Mouse (Mus musculus): Measurements from ENCODE around the gene Rps12.
"Not testable (repeated sequence)": the region's sequence is repeated elsewhere in the genome, so short reads cannot be mapped to it uniquely, and the experiment has no call there.

The Rps12 gene

DNA sequence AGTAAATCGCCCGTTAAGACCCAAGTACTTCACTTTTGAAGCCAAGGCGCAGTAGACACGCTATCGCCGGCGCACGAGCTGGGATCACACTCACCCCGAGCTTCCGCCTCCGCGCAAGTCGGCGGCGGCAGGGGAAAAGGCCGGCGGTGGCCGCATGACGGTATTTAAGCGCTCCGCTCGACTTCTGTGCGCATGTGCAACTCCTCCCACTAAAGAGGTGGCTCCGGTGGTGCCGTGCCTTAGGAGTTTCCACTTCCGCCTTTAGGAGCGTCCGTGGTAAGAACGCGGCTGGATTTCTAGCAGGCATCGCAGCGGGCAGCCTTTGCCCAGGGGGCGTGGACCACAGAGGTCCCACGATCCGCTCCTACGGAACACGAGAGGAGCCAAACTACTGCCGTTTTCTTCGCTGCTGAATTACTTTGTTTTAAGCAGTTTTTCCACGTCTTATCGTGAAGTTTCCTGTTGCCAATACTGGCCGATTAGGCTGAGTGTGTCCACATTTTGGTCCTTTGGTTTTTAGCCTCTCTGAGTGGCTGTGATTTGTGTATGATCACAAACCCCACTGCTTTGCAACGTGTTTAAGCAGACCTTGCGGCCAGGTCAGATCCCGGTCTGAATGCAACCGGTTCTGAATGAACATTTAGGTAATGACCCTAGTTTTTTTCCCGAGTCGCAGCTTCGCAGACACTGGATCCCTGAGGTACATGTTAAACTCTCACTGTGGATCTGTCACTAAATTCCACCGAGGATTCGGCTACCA lies at the start of gene Rps12:
Rps12 (minus strand) TSS at position 214 of the 760 bp plus-strand sequence.
- peak; percentile 99 for DNase-seq (ENCODE audit: low spot score)

DNA sequence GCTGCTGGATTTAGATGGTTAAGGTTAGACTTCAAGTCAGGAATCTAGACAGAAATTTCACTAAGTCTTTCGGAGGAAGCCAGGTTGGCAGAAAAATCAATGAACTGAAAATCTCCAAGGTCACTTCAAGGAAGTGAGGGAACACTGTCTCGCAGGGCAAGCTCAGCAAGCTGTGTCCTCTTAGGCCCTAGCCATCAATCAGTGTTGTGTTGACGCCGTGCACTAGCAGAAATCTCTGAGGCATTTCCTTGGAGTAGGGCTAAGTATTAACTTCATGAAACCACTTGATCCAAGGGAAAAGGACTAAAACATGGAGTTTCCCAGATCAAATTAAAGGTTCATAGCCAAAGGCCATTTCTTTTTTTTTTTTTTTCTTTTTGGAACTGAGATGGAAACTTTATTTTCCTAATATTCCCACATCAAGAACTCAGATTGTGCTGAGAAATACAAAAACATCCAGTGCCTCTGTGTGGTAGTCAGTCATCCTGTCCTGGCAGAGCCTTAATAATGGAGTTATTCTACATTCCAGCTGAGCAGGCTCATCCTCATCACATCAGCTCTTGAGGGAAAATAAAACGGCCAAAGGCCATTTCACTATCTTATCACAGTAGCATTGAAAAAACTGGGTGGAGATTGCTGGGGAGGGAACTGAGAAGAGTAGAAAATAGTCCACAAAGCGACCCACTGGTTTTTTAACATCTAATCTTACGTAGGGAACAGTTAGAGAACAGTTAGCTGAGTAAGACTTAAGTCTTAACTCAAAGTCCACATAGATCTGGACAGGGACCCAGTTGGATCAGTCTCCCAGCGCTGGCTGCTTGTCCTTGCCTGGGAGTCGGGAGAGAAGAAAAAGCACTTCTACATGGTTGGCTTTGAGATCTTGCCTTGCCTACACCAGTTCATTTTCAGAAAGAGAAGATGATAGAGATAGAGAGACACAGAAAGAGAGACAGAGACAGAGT lies 49.2 kb upstream of the Rps12 start:
- DNase-seq (ENCODE audit: low spot score), result no peak

DNA sequence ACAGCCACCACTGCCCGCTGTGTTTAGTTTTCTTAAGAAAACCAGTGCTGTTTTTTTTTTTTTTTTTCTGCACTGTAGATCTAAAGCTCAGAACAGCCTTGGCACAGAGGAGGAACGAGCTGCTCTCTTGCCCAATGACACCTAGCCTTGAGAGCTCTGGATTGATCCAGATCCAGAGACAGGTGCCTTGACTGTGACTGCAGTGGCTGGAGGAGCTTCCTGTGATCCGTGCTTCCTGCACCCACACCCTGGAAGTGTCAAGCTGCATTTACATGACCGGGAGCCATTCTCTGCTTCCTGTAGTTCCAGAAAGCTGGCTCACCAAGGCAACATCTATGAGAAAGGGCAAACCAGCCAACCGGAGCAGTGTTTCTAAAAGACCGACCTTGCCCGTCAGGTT lies 39.4 kb upstream of the Rps12 start:
- DNase-seq (ENCODE audit: low spot score), result no peak

DNA sequence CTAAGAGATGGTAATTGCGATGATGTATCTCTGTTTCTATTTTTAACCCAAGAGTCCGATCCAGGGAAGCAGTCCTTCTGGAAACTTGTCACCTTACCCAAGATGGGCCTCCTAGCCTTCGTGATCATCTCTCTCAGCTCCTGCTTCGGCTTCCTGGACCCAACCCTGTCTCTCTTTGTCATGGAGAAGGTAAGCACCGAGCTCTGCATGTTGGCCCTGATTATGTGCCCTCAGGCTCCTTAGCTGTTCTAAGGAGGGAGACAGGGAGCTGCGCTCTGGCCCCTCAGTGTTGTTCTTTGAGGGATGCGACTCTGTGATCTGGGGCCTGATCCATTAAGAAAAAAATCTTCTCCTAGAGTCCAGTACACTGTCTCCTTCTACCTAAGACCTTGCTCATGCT lies 29.2 kb upstream of the Rps12 start:
- DNase-seq (ENCODE audit: low spot score), result no peak

GRCm38 (mm10) chr10:23815168-23815567 lies 28.1 kb upstream of the Rps12 start:
- peak; percentile 50 for DNase-seq (ENCODE audit: low spot score)

DNA sequence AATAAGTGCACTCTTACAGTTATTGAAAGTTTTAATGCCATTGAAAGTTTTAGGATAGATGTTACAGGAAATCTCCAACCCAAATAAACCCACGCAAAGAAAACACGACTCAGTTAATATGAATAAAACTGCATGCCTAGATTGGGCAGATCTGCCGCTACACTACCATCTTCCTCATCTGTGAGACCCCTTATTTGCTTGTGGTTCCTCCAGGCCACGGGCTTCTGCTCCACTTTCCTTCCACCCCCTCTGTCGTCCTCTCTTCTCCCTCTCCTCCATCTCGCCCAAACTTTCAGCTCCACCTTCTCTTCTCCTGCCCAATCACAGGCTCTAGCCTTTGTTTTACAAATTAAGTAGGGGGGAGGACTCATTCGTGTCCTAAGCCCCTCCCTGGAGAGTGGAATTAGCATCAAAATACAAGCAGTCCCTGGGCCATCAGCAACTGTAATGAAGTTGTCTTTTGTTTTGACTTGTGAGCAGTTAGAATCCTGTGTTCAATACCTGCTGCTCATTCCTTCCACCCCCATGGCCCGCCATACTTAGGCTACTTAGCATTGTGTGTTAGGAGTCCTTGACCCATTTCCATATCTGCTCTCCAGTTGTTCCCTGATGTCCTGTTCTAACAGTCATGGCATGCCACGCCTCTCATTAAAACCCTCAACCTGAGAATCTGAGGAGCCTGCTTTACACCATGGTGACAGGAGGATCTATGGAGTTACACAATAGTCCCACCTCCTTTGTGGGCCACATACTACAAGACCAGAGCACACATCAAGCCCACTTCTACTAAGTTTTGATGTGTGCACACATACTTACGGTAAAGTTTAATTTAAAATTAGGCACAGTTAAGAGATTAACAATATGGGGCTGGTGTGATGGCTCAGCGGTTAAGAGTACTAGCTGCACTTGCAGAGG lies 26.0 kb upstream of the Rps12 start:
- DNase-seq (ENCODE audit: low spot score), result no peak

GRCm38 (mm10) chr10:23812438-23812759 lies 25.3 kb upstream of the Rps12 start:
- no peak for DNase-seq (ENCODE audit: low spot score)

GRCm38 (mm10) chr10:23811635-23812437 lies 24.8 kb upstream of the Rps12 start:
- DNase-seq (ENCODE audit: low spot score), result peak; percentile 43

DNA sequence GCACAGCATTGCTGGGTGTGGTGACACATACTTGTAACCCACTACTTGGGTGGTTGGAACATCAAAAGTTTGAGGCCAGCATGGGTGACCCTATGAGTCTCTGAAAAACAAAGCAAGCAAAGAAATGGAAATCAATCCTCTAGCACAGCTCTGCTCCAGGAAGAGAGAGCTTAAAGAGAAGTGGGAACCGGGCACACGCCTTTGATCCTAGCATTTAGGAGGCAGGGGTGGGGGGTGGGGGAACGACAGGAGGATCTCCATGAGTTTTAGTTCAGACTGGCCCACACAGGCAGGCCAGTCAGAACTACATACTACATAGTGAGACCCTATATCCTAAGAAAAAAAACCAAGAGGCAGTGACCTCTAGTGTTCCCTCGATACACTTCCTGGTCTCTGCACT lies 19.1 kb upstream of the Rps12 start:
- no peak for DNase-seq (ENCODE audit: low spot score)

GRCm38 (mm10) chr10:23804665-23805064 lies 17.6 kb upstream of the Rps12 start:
- DNase-seq (ENCODE audit: low spot score), result no peak

- no peak for DNase-seq (ENCODE audit: low spot score)
Observed at GRCm38 (mm10) chr10:23802911-23803310, 15.8 kb upstream of the Rps12 start.

- DNase-seq (ENCODE audit: low spot score), result no peak
Observed at GRCm38 (mm10) chr10:23799933-23800332, 12.9 kb upstream of the Rps12 start.

DNA sequence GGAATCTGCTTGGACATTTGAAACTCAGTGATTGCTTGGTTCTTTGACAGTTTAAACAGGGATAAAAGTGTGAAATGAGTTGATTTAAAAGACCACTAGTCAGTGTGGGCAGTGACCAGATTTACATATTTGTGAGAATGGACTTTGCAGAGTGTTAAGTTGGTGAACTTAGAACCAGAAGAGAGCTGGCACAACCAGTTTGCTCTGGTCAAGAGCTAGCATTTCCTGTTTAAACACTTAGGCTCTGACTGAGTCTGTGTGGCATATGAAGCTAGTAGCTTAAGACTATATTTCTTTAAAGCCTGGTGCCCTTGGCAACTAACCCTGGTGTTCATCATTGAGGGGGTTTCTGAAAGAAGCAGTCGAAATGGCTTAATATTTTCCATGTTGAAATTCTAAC lies 11.1 kb upstream of the Rps12 start:
- DNase-seq (ENCODE audit: low spot score), result no peak

GRCm38 (mm10) chr10:23797606-23798005 lies 10.5 kb upstream of the Rps12 start:
- DNase-seq (ENCODE audit: low spot score), result no peak

DNA sequence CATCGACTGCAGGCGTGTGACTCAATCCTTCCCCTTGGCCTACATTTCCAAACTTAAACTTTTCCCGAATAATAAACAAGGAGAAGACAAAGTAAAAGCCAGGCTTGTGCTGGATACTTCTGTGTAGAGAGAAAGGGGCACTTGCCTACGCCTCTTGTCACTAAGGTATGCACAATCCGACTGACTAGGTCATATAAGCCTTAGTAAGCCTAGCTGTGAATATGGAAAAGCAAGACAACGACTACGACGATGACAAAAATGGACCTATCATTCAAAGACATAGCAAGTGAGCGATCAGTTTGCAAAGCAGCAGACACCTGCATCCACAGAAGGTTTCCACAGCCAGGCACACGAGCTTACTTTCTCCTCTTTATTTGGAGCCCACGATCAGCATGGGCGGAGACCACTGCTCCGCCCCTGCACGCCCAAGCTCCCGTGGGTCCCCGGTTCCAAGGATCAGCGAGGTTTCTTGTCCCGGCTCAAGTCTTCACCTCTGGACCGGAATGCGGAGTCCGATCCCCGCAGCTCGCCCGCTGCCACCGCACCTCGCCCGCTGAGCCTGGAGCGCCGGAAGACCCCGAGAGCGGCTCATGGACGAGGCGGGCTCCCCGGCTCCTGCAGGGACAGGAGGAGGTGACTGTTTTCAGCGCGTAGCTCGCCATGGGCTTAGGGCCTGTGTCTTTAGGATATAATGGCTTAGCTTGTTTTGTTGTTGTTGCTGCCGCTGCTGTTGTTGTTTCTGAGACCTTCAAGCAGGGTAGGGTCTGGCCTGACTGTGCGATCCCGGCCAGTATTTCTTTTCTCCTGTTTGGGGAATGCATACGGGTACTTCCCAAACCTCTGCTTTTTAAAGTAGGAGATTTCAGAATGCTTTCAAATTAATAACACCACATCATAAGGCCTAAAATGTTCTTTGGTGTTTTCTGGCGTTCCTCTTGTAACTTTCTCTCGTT lies 9.8 kb upstream of the Rps12 start, which contains the start of gene Slc18b1:
Slc18b1 (plus strand) TSS at position 436 of the 953 bp plus-strand sequence.
- DNase-seq (ENCODE audit: low spot score), result peak; percentile 8

DNA sequence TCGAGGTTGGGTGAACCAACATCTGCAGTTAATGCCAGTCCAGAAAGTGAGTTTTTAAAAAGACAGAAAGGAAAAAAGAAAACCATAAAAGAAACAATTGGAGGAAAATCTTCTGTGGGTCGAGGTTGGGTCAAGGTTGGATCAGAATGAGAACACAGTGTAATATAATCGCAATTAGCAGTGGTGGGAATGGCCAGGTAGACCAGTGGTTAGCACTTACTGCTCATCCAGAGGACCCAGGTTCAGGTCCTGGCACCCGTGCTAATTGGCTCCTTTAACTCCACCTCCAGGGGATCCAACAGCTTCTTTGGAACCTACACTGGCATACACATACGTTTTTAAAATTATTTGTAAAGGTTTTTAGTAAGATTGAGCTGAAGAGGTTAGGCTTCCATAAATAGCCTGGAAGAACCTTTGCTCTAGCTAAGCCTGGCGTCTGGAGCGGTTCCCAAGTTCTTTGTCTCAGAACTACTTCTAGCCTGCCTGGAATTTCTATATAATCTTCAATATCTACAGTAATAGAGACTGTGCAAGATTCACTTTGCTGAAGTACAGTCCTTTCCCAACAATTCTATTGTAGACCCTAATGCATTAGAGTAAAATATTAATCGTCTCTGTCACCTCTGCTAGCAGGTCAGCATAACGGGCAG lies 8.9 kb upstream of the Rps12 start:
- no peak for DNase-seq (ENCODE audit: low spot score)

DNA sequence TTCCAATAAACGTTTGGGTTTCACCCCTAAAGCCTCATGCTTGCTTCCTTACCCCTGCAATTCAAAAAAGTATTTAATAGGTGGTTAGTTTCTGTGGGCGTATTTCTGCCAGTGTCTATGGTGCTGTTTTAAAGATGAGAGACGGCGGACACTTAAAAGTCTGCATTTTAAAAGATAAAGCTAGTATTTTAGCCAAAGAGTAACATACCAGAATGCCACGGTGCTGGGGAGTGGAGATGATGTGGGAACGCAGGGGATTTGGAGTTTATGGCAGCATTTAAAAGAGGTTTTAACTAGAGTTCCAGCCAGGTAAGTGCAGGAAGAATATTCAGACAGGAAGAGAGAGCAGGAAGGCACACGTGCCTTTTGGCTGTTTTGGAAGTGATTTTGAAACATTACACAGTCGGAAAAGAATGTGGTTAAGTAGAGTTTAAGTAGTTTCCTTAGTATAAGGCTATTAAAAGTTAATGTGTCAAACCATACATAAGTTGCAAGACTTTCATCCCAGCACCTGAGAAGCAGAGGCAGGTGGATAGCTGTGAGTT lies 1.1 kb upstream of the Rps12 start:
- DNase-seq (ENCODE audit: low spot score), result no peak

DNA sequence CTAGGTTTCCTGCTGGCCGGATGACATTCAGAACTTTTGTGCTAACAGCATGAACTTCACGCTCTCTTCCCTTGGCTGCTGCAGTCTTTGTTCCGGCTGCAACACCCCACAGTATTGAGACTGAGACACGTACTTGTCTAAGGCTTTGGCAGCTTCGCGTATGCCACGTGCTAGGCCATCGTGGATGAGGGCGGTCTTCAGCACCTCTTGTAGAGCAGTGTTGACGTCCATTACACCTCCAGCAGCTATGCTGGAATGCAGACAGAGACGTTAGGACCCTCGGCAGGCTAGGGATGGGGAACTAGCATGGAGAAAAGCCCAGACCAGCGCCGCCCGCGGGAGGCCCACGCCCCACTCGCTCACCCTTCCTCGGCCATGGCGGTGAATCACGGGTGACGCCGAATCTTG lies 440 bp downstream of the Rps12 start:
- not testable (repeated sequence) for DNase-seq (ENCODE audit: low spot score)

- DNase-seq (ENCODE audit: low spot score), result no peak
Observed at GRCm38 (mm10) chr10:23786040-23786439, 1.0 kb downstream of the Rps12 start.

All from T-cell, adult 2 months (primary cell).